Mouse (Mus musculus): Measurements from ENCODE around the gene Slc2a13. TPM values are rescaled to one million over a fixed set of nuclear protein-coding genes. Genes with fewer than 3 reads are reported as not detected.

Gene Slc2a13
- polyA plus RNA-seq (2015; fragmentation: Nextera tagmentation; extraction: Ambion mirVana) = 2.3 and 2.8 TPM in 2 replicates

DNA sequence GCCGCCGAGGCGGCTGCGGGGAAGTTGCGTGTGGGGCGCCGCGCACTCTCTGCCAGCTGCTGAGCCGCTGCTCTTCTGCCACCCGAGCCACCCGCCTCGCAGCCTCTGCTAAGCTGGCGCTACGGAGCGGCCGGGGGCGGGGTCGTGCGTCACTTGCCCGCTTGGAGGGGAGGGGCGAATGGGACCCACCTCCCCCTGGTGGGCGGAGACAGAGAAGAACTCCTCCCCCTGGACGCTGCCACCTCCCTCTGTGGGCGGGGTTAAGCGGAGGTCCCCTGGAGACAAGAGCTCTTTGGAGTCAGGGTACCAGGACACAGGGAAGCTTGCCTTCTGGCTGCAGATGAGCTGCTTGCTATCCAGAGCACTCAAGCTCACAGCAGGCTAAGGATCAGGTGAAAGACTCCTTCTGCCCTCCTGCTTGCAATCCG, at the start of gene Slc2a13:
Slc2a13 (minus strand) TSS at position 151 of the 428 bp plus-strand sequence.
- ATAC-seq (replicated peaks) = peak; percentile 98
- Histone ChIP-seq H3K9ac (replicated peaks) (peak within 1 kb of the TSS; percentile 82), H3K27me3 (no peaks in the 10 kb centered on the region), H3K4me2 (replicated peaks) (peak within 1 kb of the TSS; percentile 98), H3K27ac (replicated peaks) (peak within 1 kb of the TSS; percentile 78), H3K36me3 (no peaks in the 10 kb centered on the region), H3K4me1 (peaks cover 18% of the 10 kb centered on the region), H3K9me3 (no peaks in the 10 kb centered on the region), H3K4me3 (peak within 1 kb of the TSS; percentile 93)
- under 1% methylated on average over 21 of the region's 26 CpGs for WGBS

DNA sequence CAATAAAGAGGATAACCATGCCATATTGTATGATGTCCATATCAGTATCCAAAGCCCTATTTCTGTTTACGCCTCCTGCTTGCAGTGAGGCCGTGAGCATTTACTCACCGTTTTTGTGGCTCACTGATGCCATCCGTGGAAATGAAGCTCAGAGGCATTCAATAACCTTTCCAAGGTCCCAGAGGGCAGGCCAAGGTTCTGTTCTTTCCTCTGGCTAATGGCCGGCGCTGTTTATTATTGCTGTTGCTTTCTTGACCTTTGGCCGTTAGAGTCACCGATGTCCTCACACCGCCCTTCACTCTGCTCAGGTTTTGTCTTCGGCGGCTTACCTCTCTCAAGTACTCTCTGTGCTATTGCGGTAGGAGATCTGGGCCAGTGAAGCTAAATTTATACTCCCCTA, 43.0 kb upstream of the Slc2a13 start:
- Histone ChIP-seq H3K4me1 (peaks cover 9% of the 10 kb centered on the region; the same call in 1 of the 2 replicates), H3K36me3 (no peaks in the 10 kb centered on the region), H3K27me3 (no peaks in the 10 kb centered on the region), H3K9me3 (no peaks in the 10 kb centered on the region), H3K4me2 (replicated peaks) (no peak overlapping the region), H3K9ac (replicated peaks) (no peak overlapping the region), H3K4me3 (no peak overlapping the region), H3K27ac (replicated peaks) (no peak overlapping the region)
- WGBS = 90% methylated on average over 12 of the region's 12 CpGs
- ATAC-seq (replicated peaks) = no peak

DNA sequence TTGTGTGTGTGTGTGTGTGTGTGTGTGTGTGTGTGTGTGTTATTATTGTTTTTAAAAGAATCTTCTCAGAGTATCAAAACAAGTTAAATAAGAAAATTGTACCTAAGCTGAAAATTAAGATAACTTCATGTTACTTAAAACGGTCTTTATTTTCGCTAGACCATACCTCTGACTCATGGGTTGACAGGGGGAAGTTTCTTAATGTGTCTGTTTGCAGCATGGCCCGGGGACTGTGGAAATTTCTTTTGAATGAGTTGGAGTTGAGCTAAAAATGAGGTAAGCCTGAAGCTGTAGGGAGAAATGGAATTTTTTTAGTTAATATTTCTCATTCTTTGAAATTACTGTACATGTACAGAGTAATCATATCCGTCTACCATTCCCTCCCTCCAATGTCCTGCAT, 42.5 kb upstream of the Slc2a13 start:
- Histone ChIP-seq H3K9ac (replicated peaks) (no peak overlapping the region), H3K4me2 (replicated peaks) (no peak overlapping the region), H3K27ac (replicated peaks) (no peak overlapping the region), H3K36me3 (no peaks in the 10 kb centered on the region), H3K27me3 (no peaks in the 10 kb centered on the region), H3K9me3 (no peaks in the 10 kb centered on the region), H3K4me3 (no peak overlapping the region), H3K4me1 (peaks cover 9% of the 10 kb centered on the region; the same call in 1 of the 2 replicates)
- WGBS = 96% methylated on average over 4 of the region's 4 CpGs
- ATAC-seq (replicated peaks) = no peak

DNA sequence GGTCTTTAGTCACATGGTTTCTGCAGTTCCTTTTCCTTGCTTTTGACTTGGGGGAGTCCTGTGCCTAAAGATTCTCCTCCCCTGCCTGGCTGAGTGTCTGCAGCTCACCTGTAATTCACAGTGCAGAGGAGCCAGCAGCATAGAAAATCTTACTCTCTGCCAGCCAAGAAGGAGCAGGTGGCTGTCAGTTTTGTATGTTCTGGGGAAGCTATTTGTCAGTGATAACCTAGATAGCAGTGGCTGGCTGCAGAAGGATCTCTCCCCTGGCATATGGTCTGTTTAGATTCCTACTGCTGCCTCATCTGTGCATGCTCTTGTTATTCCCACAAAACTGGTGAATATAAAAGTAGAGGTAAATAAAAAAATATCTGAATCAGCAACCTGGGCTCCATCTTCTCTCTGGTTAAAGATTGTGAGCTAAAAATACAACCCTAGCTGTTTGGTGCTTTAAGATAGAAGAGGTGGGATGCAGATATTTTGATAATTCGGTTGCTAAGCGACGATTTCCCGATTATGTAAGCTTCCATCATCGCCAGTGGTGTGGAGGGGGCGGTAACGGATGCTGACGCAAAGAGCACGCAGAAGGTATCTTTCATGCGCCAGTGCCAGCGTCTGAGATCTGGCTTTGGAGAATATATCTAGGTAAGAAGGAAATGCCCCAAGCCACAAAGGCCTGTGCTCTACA, 41.1 kb upstream of the Slc2a13 start:
- H3K9me3 ChIP-seq = no peaks in the 10 kb centered on the region
- WGBS = 79% methylated on average over 11 of the region's 11 CpGs
- peaks cover 9% of the 10 kb centered on the region; the same call in 1 of the 2 replicates for H3K4me1 ChIP-seq
- no peaks in the 10 kb centered on the region for H3K27me3 ChIP-seq
- no peaks in the 10 kb centered on the region for H3K36me3 ChIP-seq
- H3K9ac ChIP-seq (replicated peaks) = no peak overlapping the region
- no peak overlapping the region for H3K4me3 ChIP-seq
- H3K4me2 ChIP-seq (replicated peaks) = no peak overlapping the region
- no peak for ATAC-seq (replicated peaks)
- H3K27ac ChIP-seq (replicated peaks) = peak overlapping the region; percentile 23; the same call in 1 of the 2 replicates

DNA sequence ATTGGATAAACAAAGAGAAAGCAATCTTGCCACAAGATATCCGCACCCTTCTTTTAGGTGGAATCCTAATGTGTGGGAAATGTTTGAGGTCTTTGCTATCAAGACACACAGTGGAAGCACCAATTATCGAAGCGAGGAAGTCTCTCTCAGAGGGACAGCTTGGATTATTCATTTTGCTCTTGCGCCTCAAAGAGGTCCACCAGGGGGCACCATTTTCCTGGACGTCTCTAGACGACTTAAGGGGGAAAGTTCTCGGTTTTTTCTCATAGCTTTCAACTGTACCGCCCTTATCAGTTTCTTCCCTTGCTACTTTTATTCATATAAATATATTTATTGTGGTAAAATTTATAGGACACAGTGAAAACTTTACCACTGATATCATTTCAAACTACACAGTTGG, 36.7 kb upstream of the Slc2a13 start:
- H3K9ac ChIP-seq (replicated peaks) = no peak overlapping the region
- no peak for ATAC-seq (replicated peaks)
- peaks cover 9% of the 10 kb centered on the region; the same call in 1 of the 2 replicates for H3K4me1 ChIP-seq
- H3K27ac ChIP-seq (replicated peaks) = no peak overlapping the region
- H3K4me2 ChIP-seq (replicated peaks) = no peak overlapping the region
- 31% methylated on average over 8 of the region's 8 CpGs for WGBS
- H3K27me3 ChIP-seq = no peaks in the 10 kb centered on the region
- no peaks in the 10 kb centered on the region for H3K36me3 ChIP-seq
- H3K4me3 ChIP-seq = no peak overlapping the region
- no peaks in the 10 kb centered on the region for H3K9me3 ChIP-seq

DNA sequence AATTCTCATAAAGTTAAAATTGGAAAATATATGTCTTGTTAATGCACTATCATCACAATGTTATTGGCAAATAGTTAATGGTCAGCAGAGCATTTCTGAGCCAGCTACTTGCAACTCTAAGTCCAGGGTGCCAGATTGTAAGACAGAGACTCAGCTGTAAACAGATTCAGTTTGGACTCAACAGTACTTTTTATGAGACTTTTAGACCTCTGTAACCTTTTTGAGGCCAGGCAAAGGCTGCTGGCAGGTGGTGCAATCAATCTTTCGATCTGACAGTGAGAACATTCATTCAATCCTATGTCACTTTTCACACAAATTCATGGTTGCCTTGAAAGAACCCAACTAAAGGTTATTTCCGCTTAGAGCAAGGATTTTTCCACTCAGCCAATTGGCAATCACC, 35.8 kb upstream of the Slc2a13 start:
- no peak overlapping the region for H3K27ac ChIP-seq (replicated peaks)
- 81% methylated on average over 2 of the region's 2 CpGs for WGBS
- no peak overlapping the region for H3K4me2 ChIP-seq (replicated peaks)
- H3K9ac ChIP-seq (replicated peaks) = no peak overlapping the region
- no peaks in the 10 kb centered on the region for H3K9me3 ChIP-seq
- H3K4me1 ChIP-seq = 0 out of 2 replicates have a peak, but pooled peaks cover 3% of the 10 kb centered on the region
- H3K36me3 ChIP-seq = no peaks in the 10 kb centered on the region
- H3K4me3 ChIP-seq = no peak overlapping the region
- ATAC-seq (replicated peaks) = no peak
- no peaks in the 10 kb centered on the region for H3K27me3 ChIP-seq

DNA sequence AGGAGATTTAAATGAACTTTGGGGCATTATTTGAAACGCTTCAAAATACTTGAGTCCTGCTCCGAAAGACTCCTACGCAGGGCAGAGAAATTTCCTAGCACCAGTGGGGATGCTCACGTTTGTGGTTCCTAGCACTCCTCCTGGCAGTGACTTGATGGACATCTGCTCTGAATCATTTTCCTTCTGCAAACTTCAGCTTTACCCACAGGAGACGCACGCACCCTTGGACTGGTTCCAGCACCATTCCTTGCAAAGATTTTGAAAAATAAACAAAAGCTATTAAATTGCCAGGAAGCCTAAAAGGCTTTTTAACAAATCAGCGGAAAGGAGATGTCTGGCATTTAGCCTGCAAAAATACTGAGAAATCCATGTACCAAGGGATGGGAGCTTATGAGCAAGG, 28.1 kb upstream of the Slc2a13 start:
- Histone ChIP-seq H3K4me2 (replicated peaks) (no peak overlapping the region), H3K4me3 (no peak overlapping the region), H3K36me3 (no peaks in the 10 kb centered on the region), H3K27ac (replicated peaks) (no peak overlapping the region), H3K27me3 (no peaks in the 10 kb centered on the region), H3K9ac (replicated peaks) (no peak overlapping the region), H3K4me1 (peaks cover 7% of the 10 kb centered on the region), H3K9me3 (no peaks in the 10 kb centered on the region)
- WGBS = 42% methylated on average over 7 of the region's 7 CpGs
- ATAC-seq (replicated peaks) = peak; percentile 78

DNA sequence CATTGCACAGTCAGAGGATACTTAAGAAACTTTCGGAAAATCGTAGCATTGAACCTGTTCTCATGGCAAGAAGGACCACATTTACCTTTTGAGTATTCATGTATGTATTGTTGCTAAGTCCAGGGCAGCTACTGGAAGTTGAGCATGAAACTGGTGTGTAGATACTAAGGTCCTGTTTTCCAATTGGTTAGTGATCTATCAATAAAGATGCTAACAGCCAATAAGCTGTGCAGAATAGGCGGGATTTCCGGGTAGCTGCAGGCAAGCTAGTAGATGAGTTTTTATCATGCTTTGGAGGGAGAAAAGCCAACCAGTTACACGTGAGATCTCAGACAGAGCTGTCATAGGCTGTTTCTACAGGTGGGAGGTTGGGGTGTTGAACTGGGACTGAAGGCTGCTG, 24.2 kb upstream of the Slc2a13 start:
- ATAC-seq (replicated peaks) = no peak
- H3K36me3 ChIP-seq = no peaks in the 10 kb centered on the region
- 89% methylated on average over 5 of the region's 5 CpGs for WGBS

DNA sequence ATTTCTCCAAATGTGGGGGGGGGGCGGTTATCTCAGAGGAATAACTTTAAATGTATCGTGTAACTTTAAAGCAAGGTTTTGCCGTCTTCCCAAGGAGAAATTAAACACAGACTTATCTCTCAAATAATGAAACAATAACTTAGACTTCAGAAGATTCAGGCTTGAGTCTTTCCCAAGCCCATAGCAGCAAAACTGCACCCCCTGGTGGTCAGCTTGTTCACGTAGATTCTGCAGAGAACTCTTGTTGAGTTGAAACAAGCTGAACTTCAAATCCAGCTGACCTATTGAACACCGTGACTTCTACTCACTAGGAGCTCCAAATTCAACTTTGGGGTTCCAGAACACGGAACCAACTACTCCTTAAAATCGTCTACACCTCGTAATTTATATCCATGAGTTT, 1.4 kb upstream of the Slc2a13 start:
- WGBS = 30% methylated on average over 8 of the region's 8 CpGs
- no peak for ATAC-seq (replicated peaks)
- no peak overlapping the region for H3K4me2 ChIP-seq (replicated peaks)

More for the DNA sequence above, 24.2 kb upstream of the Slc2a13 start:
- no peak overlapping the region for H3K27ac ChIP-seq (replicated peaks)
- H3K9ac ChIP-seq (replicated peaks) = no peak overlapping the region
- H3K4me3 ChIP-seq = no peak overlapping the region
- no peak overlapping the region for H3K4me2 ChIP-seq (replicated peaks)
- no peaks in the 10 kb centered on the region for H3K27me3 ChIP-seq
- peaks cover 7% of the 10 kb centered on the region for H3K4me1 ChIP-seq
- no peaks in the 10 kb centered on the region for H3K9me3 ChIP-seq

DNA sequence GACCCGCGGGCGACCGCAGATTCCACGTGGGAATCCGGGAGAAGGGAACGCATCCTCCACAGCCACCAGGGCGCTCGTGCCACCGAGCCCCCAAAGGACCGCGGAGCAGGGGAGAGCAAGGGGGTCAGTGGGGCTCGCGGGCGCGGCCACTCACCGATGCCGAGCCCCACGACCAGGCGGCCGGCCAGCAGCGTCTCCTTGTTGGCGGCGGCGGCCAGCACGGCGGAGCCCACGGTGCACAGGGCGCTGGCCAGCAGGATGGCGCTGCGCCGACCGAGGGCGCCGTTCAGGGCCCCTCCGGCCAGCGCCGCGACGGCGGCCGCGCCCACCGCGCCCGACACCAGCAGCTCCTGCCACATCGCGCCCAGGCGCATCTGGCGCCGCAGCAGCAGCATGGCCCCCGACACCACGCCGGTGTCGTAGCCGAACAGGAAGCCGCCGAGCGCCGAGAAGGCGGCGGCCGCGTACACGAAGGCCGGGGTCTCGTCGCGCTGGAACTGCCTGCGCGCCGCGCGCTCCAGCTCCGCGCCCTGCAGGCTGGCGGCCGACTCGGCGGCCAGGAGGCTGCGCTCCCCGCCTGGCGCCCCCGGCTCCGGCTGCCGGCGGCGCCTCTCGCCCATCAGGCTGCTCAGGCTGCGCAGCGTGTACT, 516 bp downstream of the Slc2a13 start:
- H3K4me3 ChIP-seq = peak overlapping the region; percentile 93
- H3K4me2 ChIP-seq (replicated peaks) = peak overlapping the region; percentile 98
- H3K27me3 ChIP-seq = no peaks in the 10 kb centered on the region
- WGBS = under 1% methylated on average over 91 of the region's 91 CpGs
- peak overlapping the region; percentile 82 for H3K9ac ChIP-seq (replicated peaks)
- H3K36me3 ChIP-seq = no peaks in the 10 kb centered on the region
- H3K4me1 ChIP-seq = peaks cover 18% of the 10 kb centered on the region
- peak overlapping the region; percentile 78 for H3K27ac ChIP-seq (replicated peaks)
- peak; percentile 92 for ATAC-seq (replicated peaks)
- H3K9me3 ChIP-seq = no peaks in the 10 kb centered on the region

More for the DNA sequence above, 1.4 kb upstream of the Slc2a13 start:
- Histone ChIP-seq H3K9me3 (no peaks in the 10 kb centered on the region), H3K36me3 (no peaks in the 10 kb centered on the region), H3K9ac (replicated peaks) (no peak overlapping the region), H3K4me3 (no peak overlapping the region), H3K4me1 (peaks cover 18% of the 10 kb centered on the region), H3K27ac (replicated peaks) (no peak overlapping the region), H3K27me3 (no peaks in the 10 kb centered on the region)

DNA sequence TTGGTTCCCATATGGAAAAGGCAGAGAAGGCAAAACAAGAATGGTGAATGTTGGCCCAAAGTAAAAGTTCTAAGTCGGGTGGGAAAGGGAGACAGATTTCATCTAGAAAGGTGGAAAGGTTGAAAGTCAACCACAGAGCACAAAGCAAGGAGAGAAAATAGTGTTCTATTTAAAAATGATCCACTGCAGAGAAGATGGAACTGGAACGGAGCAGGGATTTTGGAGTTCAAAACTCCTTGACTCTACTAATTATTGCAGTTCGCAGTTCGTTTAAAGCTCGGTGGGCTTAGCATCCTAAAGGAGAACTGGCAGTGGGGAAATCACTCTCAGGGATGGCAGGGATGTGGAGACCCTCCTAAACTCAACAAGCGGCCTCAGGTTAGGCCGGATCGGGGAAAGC, 1.1 kb downstream of the Slc2a13 start:
- H3K4me2 ChIP-seq (replicated peaks) = peak overlapping the region; percentile 98
- no peaks in the 10 kb centered on the region for H3K36me3 ChIP-seq
- no peaks in the 10 kb centered on the region for H3K27me3 ChIP-seq
- no peaks in the 10 kb centered on the region for H3K9me3 ChIP-seq
- peaks cover 18% of the 10 kb centered on the region for H3K4me1 ChIP-seq
- peak overlapping the region; percentile 82 for H3K9ac ChIP-seq (replicated peaks)
- H3K4me3 ChIP-seq = peak overlapping the region; percentile 93
- 0 out of 2 replicates have a peak, but pooled peaks have one; percentile 1 for ATAC-seq (replicated peaks)
- H3K27ac ChIP-seq (replicated peaks) = no peak overlapping the region
- WGBS = 6% methylated on average over 8 of the region's 8 CpGs

DNA sequence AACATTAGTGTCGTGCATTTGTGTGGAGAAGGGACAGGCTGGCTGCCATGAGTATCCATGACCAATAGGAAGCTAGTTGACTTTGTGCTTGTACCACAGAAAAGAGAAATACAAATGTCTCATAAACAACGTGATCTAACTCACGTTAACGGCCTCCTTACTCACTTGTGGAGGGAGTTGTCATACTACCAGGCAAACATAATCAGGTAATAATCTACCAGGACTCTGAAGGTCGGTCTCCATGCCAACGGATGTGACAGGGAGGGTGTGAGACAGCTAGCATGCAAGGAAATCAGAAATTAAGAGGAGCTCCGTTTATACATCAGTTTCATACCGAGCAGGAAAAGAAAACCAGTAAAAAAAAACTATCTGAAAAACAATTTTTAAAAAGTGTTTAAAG, 6.3 kb downstream of the Slc2a13 start:
- Histone ChIP-seq H3K4me1 (peaks cover 7% of the 10 kb centered on the region; the same call in 1 of the 2 replicates), H3K9me3 (no peaks in the 10 kb centered on the region), H3K27me3 (no peaks in the 10 kb centered on the region), H3K9ac (replicated peaks) (no peak overlapping the region), H3K4me3 (no peak overlapping the region), H3K36me3 (no peaks in the 10 kb centered on the region), H3K27ac (replicated peaks) (no peak overlapping the region), H3K4me2 (replicated peaks) (no peak overlapping the region)
- 64% methylated on average over 8 of the region's 8 CpGs for WGBS
- ATAC-seq (replicated peaks) = no peak

Data from forebrain, embryonic 15.5 days (tissue).